Mouse (Mus musculus): Measurements from ENCODE around the gene Uchl3. TPM values are rescaled to one million over a fixed set of nuclear protein-coding genes. Genes with fewer than 3 reads are reported as not detected.

Uchl3 gene
- polyA plus RNA-seq, 1 experiment from 2014 or later: 187 TPM

GRCm38 (mm10) chr14:101640153-101640843 lies 13.5 kb upstream of the Uchl3 start, which contains the start of gene Commd6:
Commd6 (minus strand) TSS chr14:101640686.
- WGBS: under 1% methylated on average over 39 of the region's 39 CpGs

GRCm38 (mm10) chr14:101644948-101645347 lies 8.8 kb upstream of the Uchl3 start:
- 82% methylated on average over 1 of the region's 1 CpGs for WGBS
- no peaks in the 10 kb centered on the region for H3K27me3 ChIP-seq (ENCODE audit: low read depth, poor library complexity, severe bottlenecking)

More at GRCm38 (mm10) chr14:101640153-101640843, 13.5 kb upstream of the Uchl3 start, which contains the start of gene Commd6:
- peak within 1 kb of the TSS; percentile 94 for H3K27ac ChIP-seq
- peaks cover 10% of the 10 kb centered on the region for H3K4me1 ChIP-seq
- H3K9me3 ChIP-seq (replicated peaks): no peaks in the 10 kb centered on the region
- H3K27me3 ChIP-seq (ENCODE audit: low read depth, poor library complexity, severe bottlenecking): no peaks in the 10 kb centered on the region
- DNase-seq (ENCODE audit: low spot score): peak; percentile 91
- peaks cover 4% of the 10 kb centered on the region; the same call in 1 of the 2 replicates for H3K36me3 ChIP-seq
- peak within 1 kb of the TSS; percentile 88 for H3K4me3 ChIP-seq

GRCm38 (mm10) chr14:101650551-101650950 lies 3.2 kb upstream of the Uchl3 start:
- 84% methylated on average over 4 of the region's 4 CpGs for WGBS
- H3K4me1 ChIP-seq: peaks cover 7% of the 10 kb centered on the region; the same call in 1 of the 2 replicates
- no peaks in the 10 kb centered on the region for H3K27me3 ChIP-seq (ENCODE audit: low read depth, poor library complexity, severe bottlenecking)
- no peaks in the 10 kb centered on the region for H3K9me3 ChIP-seq (replicated peaks)
- no peak overlapping the region for H3K4me3 ChIP-seq
- no peak overlapping the region for H3K27ac ChIP-seq
- DNase-seq (ENCODE audit: low spot score): no peak
- H3K36me3 ChIP-seq: no peaks in the 10 kb centered on the region

More at GRCm38 (mm10) chr14:101644948-101645347, 8.8 kb upstream of the Uchl3 start:
- H3K27ac ChIP-seq: no peak overlapping the region
- peaks cover under 1% of the 10 kb centered on the region; the same call in 1 of the 2 replicates for H3K4me1 ChIP-seq
- no peak for DNase-seq (ENCODE audit: low spot score)
- no peaks in the 10 kb centered on the region for H3K9me3 ChIP-seq (replicated peaks)
- no peak overlapping the region for H3K4me3 ChIP-seq
- H3K36me3 ChIP-seq: no peaks in the 10 kb centered on the region

GRCm38 (mm10) chr14:101652571-101652970 lies 1.2 kb upstream of the Uchl3 start:
- H3K4me3 ChIP-seq: no peak overlapping the region
- no peaks in the 10 kb centered on the region for H3K9me3 ChIP-seq (replicated peaks)
- 93% methylated on average over 6 of the region's 6 CpGs for WGBS
- H3K4me1 ChIP-seq: peaks cover 9% of the 10 kb centered on the region; the same call in 1 of the 2 replicates
- no peaks in the 10 kb centered on the region for H3K27me3 ChIP-seq (ENCODE audit: low read depth, poor library complexity, severe bottlenecking)
- no peak for DNase-seq (ENCODE audit: low spot score)
- no peak overlapping the region for H3K27ac ChIP-seq
- H3K36me3 ChIP-seq: peaks cover 2% of the 10 kb centered on the region; the same call in 1 of the 2 replicates

- DNase-seq (ENCODE audit: low spot score): no peak
- Histone ChIP-seq H3K4me3 (peak overlapping the region; percentile 99), H3K36me3 (peaks cover 8% of the 10 kb centered on the region), H3K4me1 (peaks cover 9% of the 10 kb centered on the region; the same call in 1 of the 2 replicates), H3K27me3 (ENCODE audit: low read depth, poor library complexity, severe bottlenecking) (no peaks in the 10 kb centered on the region), H3K9me3 (replicated peaks) (no peaks in the 10 kb centered on the region), H3K27ac (peak overlapping the region; percentile 98)
- 2% methylated on average over 10 of the region's 10 CpGs for WGBS
Observed at GRCm38 (mm10) chr14:101654526-101654909, 751 bp downstream of the Uchl3 start.

GRCm38 (mm10) chr14:101656307-101656706 lies 2.5 kb downstream of the Uchl3 start:
- peaks cover 17% of the 10 kb centered on the region for H3K36me3 ChIP-seq
- no peak for DNase-seq (ENCODE audit: low spot score)
- 90% methylated on average over 10 of the region's 10 CpGs for WGBS
- no peak overlapping the region for H3K27ac ChIP-seq
- peaks cover 12% of the 10 kb centered on the region for H3K4me1 ChIP-seq
- H3K9me3 ChIP-seq (replicated peaks): no peaks in the 10 kb centered on the region
- H3K27me3 ChIP-seq (ENCODE audit: low read depth, poor library complexity, severe bottlenecking): no peaks in the 10 kb centered on the region
- H3K4me3 ChIP-seq: no peak overlapping the region

- peaks cover 9% of the 10 kb centered on the region; the same call in 1 of the 2 replicates for H3K4me1 ChIP-seq
- no peak overlapping the region for H3K27ac ChIP-seq
- H3K4me3 ChIP-seq: no peak overlapping the region
- no peaks in the 10 kb centered on the region for H3K9me3 ChIP-seq (replicated peaks)
- H3K36me3 ChIP-seq: peaks cover 25% of the 10 kb centered on the region
- H3K27me3 ChIP-seq (ENCODE audit: low read depth, poor library complexity, severe bottlenecking): no peaks in the 10 kb centered on the region
- DNase-seq (ENCODE audit: low spot score): no peak
- WGBS: 68% methylated on average over 3 of the region's 3 CpGs
Observed at GRCm38 (mm10) chr14:101661654-101662412, 8.1 kb downstream of the Uchl3 start.

GRCm38 (mm10) chr14:101664274-101664673 lies 10.5 kb downstream of the Uchl3 start:
- H3K36me3 ChIP-seq: peaks cover 37% of the 10 kb centered on the region
- 92% methylated on average over 3 of the region's 3 CpGs for WGBS
- H3K4me3 ChIP-seq: no peak overlapping the region

GRCm38 (mm10) chr14:101666056-101666455 lies 12.3 kb downstream of the Uchl3 start:
- 94% methylated on average over 7 of the region's 7 CpGs for WGBS
- Histone ChIP-seq H3K4me3 (no peak overlapping the region), H3K36me3 (peaks cover 45% of the 10 kb centered on the region), H3K4me1 (peaks cover 8% of the 10 kb centered on the region; the same call in 1 of the 2 replicates), H3K27me3 (ENCODE audit: low read depth, poor library complexity, severe bottlenecking) (no peaks in the 10 kb centered on the region), H3K27ac (no peak overlapping the region), H3K9me3 (replicated peaks) (no peaks in the 10 kb centered on the region)
- DNase-seq (ENCODE audit: low spot score): no peak

More at GRCm38 (mm10) chr14:101664274-101664673, 10.5 kb downstream of the Uchl3 start:
- H3K4me1 ChIP-seq: peaks cover 9% of the 10 kb centered on the region; the same call in 1 of the 2 replicates
- no peaks in the 10 kb centered on the region for H3K27me3 ChIP-seq (ENCODE audit: low read depth, poor library complexity, severe bottlenecking)
- no peaks in the 10 kb centered on the region for H3K9me3 ChIP-seq (replicated peaks)
- no peak for DNase-seq (ENCODE audit: low spot score)
- H3K27ac ChIP-seq: no peak overlapping the region

- DNase-seq (ENCODE audit: low spot score): no peak
- H3K27ac ChIP-seq: no peak overlapping the region
- H3K36me3 ChIP-seq: peaks cover 45% of the 10 kb centered on the region
- peaks cover 4% of the 10 kb centered on the region; the same call in 1 of the 2 replicates for H3K4me1 ChIP-seq
- H3K9me3 ChIP-seq (replicated peaks): no peaks in the 10 kb centered on the region
- no peak overlapping the region for H3K4me3 ChIP-seq
- H3K27me3 ChIP-seq (ENCODE audit: low read depth, poor library complexity, severe bottlenecking): no peaks in the 10 kb centered on the region
- WGBS: 91% methylated on average over 5 of the region's 5 CpGs
Observed at GRCm38 (mm10) chr14:101666536-101666935, 12.8 kb downstream of the Uchl3 start.

- no peak overlapping the region for H3K4me3 ChIP-seq
- 94% methylated on average over 7 of the region's 7 CpGs for whole genome bisulfite sequencing
- no peaks in the 10 kb centered on the region for H3K27me3 ChIP-seq (ENCODE audit: low read depth, poor library complexity, severe bottlenecking)
- H3K4me1 ChIP-seq: no peaks in the 10 kb centered on the region
- H3K9me3 ChIP-seq (replicated peaks): no peaks in the 10 kb centered on the region
- no peak for DNase-seq (ENCODE audit: low spot score)
- no peak overlapping the region for H3K27ac ChIP-seq
- H3K36me3 ChIP-seq: peaks cover 53% of the 10 kb centered on the region
Observed at GRCm38 (mm10) chr14:101668626-101669025, 14.9 kb downstream of the Uchl3 start.

- Histone ChIP-seq H3K36me3 (peaks cover 54% of the 10 kb centered on the region), H3K27ac (no peak overlapping the region), H3K9me3 (replicated peaks) (no peaks in the 10 kb centered on the region), H3K4me1 (no peaks in the 10 kb centered on the region), H3K27me3 (ENCODE audit: low read depth, poor library complexity, severe bottlenecking) (no peaks in the 10 kb centered on the region), H3K4me3 (no peak overlapping the region)
- DNase-seq (ENCODE audit: low spot score): no peak
- 92% methylated on average over 1 of the region's 1 CpGs for WGBS
Observed at GRCm38 (mm10) chr14:101672226-101672625, 18.5 kb downstream of the Uchl3 start.

GRCm38 (mm10) chr14:101687696-101688095 lies 33.9 kb downstream of the Uchl3 start:
- Histone ChIP-seq H3K27ac (no peak overlapping the region), H3K4me1 (no peaks in the 10 kb centered on the region), H3K36me3 (peaks cover 26% of the 10 kb centered on the region), H3K9me3 (replicated peaks) (no peaks in the 10 kb centered on the region), H3K27me3 (ENCODE audit: low read depth, poor library complexity, severe bottlenecking) (no peaks in the 10 kb centered on the region), H3K4me3 (no peak overlapping the region)
- 96% methylated on average over 6 of the region's 6 CpGs for WGBS
- DNase-seq (ENCODE audit: low spot score): no peak
